Mouse (Mus musculus) urinary bladder, postnatal 25 days (tissue): Measurements from ENCODE around the gene Jmjd4.

Experiments
- DNase-seq: peaks from one replicate; pipeline ENCODE4 v3.0.0; 2022; ENCODE audit warnings: low spot score

Jmjd4 gene

GRCm38 (mm10) chr11:59449741-59450229, at the start of gene Jmjd4:
TSS of gene Jmjd4 (plus strand) at chr11:59450045.
- DNase-seq: peak; percentile 93

- no peak for DNase-seq
These were observed 49.0 kb upstream of the Jmjd4 start for GRCm38 (mm10) chr11:59400876-59401275.

- DNase-seq: no peak
These were observed 44.1 kb upstream of the Jmjd4 start for GRCm38 (mm10) chr11:59405761-59406160.

GRCm38 (mm10) chr11:59410851-59411250, 39.0 kb upstream of the Jmjd4 start:
- DNase-seq: no peak

- no peak for DNase-seq
These were observed 37.8 kb upstream of the Jmjd4 start for GRCm38 (mm10) chr11:59412058-59412457.

GRCm38 (mm10) chr11:59412999-59413863, 36.6 kb upstream of the Jmjd4 start:
- DNase-seq: no peak

GRCm38 (mm10) chr11:59418708-59419107, 31.1 kb upstream of the Jmjd4 start:
- no peak for DNase-seq

GRCm38 (mm10) chr11:59421436-59421835, 28.4 kb upstream of the Jmjd4 start:
- no peak for DNase-seq

- no peak for DNase-seq
These were observed 27.9 kb upstream of the Jmjd4 start for GRCm38 (mm10) chr11:59421967-59422366.

GRCm38 (mm10) chr11:59423010-59423588, 26.7 kb upstream of the Jmjd4 start:
- no peak for DNase-seq

GRCm38 (mm10) chr11:59425671-59426101, 24.2 kb upstream of the Jmjd4 start:
- DNase-seq: no peak

GRCm38 (mm10) chr11:59428057-59428660, 21.7 kb upstream of the Jmjd4 start:
- DNase-seq: no peak

- no peak for DNase-seq
These were observed 19.9 kb upstream of the Jmjd4 start for GRCm38 (mm10) chr11:59429959-59430358.

GRCm38 (mm10) chr11:59432261-59432660, 17.6 kb upstream of the Jmjd4 start:
- DNase-seq: no peak

- DNase-seq: no peak
These were observed 11.9 kb upstream of the Jmjd4 start for GRCm38 (mm10) chr11:59437954-59438353.

- DNase-seq: no peak
These were observed 6.7 kb upstream of the Jmjd4 start for GRCm38 (mm10) chr11:59443102-59443501.

GRCm38 (mm10) chr11:59450230-59450771, 456 bp downstream of the Jmjd4 start:
- DNase-seq: no peak

- DNase-seq: no peak
These were observed 1.2 kb downstream of the Jmjd4 start, which contains the start of gene Snap47 for GRCm38 (mm10) chr11:59451086-59451485. TSS of gene Snap47 (minus strand) at chr11:59451186.

GRCm38 (mm10) chr11:59456346-59456745, 6.5 kb downstream of the Jmjd4 start:
- DNase-seq: no peak

- DNase-seq: no peak
These were observed 7.0 kb downstream of the Jmjd4 start for GRCm38 (mm10) chr11:59456891-59457290.

GRCm38 (mm10) chr11:59458973-59459372, 9.1 kb downstream of the Jmjd4 start:
- peak; percentile 69 for DNase-seq

GRCm38 (mm10) chr11:59460459-59460858, 10.6 kb downstream of the Jmjd4 start:
- DNase-seq: no peak
